ENCODE assay signal across 12 mouse cellular contexts in the genomic region with DNA sequence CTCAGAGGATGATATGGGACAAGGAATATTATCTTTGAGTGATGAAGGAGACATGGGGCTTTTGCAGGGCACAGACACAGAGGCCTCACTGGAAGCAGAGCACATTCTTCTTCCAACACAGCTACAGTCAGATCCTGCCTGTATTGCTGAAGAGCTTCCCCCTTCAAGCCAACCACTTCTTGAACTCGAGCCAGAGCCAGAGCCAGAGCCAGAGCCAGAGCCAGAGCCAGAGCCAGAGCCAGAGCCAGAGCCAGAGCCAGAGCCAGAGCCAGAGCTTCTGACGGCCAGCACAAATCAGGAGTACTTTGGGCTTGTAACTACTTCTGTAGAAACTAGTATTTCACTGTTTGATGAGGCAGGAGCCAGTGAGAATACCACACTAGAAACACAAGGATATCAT.
A peak's percentile ranks its signal among the peaks of the same experiment; 100 is the strongest.
DNase-seq lines count a peak whose midpoint lies in the region; ATAC-seq and TF ChIP-seq lines count a peak whose summit lies in the region.
"Had no signal": no experiment of that assay in that cellular context is flagged by ENCODE, and none has a peak within 500 bp of the region (broad histone marks: within the 10 kb centered on the region; RNA-seq: fewer than 3 reads in every experiment).

No protein-coding gene starts in this region.

- 66% methylated on average over 2 of the region's 2 CpGs for WGBS in lung, postnatal 0 days
- WGBS in hindbrain, embryonic 13.5 days = 79% methylated on average over 2 of the region's 2 CpGs

- H3K4me1 ChIP-seq in lung, postnatal 0 days (ENCODE audit: insufficient read depth, low read depth, low read length) = no peaks in the 10 kb centered on the region
- H3K4me1 ChIP-seq in hindbrain, embryonic 13.5 days (replicated peaks) = no peaks in the 10 kb centered on the region
- H3K4me1 ChIP-seq: embryonic facial prominence, embryonic 12.5 days; liver, embryonic 12.5 days; neural tube, embryonic 13.5 days had no signal

- no peak for ATAC-seq in cerebellum, adult (ENCODE audit: insufficient number of reproducible peaks, low FRiP score, low TSS enrichment)
- ATAC-seq in lung, postnatal 0 days = no peak
- ATAC-seq in hindbrain, embryonic 13.5 days (ENCODE audit: low FRiP score) = no peak
- ATAC-seq: hindbrain, embryonic 16.5 days; liver, embryonic 12.5 days had no signal

- TF ChIP-seq CTCF in lung, postnatal 0 days (IDR thresholded peaks at IDR 0.05) = no peak

- no peak overlapping the region for H3K4me3 ChIP-seq in lung, postnatal 0 days (ENCODE audit: low read depth, low read length)
- no peak overlapping the region for H3K4me3 ChIP-seq in hindbrain, embryonic 13.5 days
- H3K4me3 ChIP-seq: embryonic facial prominence, embryonic 12.5 days; liver, embryonic 12.5 days; neural tube, embryonic 13.5 days had no signal

- no peaks in the 10 kb centered on the region for H3K9me3 ChIP-seq in lung, postnatal 0 days (ENCODE audit: low read length)
- H3K9me3 ChIP-seq in hindbrain, embryonic 13.5 days = no peaks in the 10 kb centered on the region
- H3K9me3 ChIP-seq: embryonic facial prominence, embryonic 12.5 days; liver, embryonic 12.5 days; neural tube, embryonic 13.5 days had no signal

- H3K27me3 ChIP-seq in lung, postnatal 0 days (replicated peaks; ENCODE audit: insufficient read depth, low read length) = no peaks in the 10 kb centered on the region
- H3K27me3 ChIP-seq in hindbrain, embryonic 13.5 days = no peaks in the 10 kb centered on the region
- H3K27me3 ChIP-seq: embryonic facial prominence, embryonic 12.5 days; liver, embryonic 12.5 days; neural tube, embryonic 13.5 days had no signal

- no peak overlapping the region for H3K4me2 ChIP-seq in lung, postnatal 0 days (replicated peaks; ENCODE audit: low read depth, low read length)
- no peak overlapping the region for H3K4me2 ChIP-seq in hindbrain, embryonic 13.5 days
- H3K4me2 ChIP-seq: embryonic facial prominence, embryonic 12.5 days; liver, embryonic 12.5 days; neural tube, embryonic 13.5 days had no signal

- H3K36me3 ChIP-seq in lung, postnatal 0 days (ENCODE audit: insufficient read depth, low read length) = no peaks in the 10 kb centered on the region
- H3K36me3 ChIP-seq in hindbrain, embryonic 13.5 days = 0 out of 2 replicates have a peak, but pooled peaks cover 3% of the 10 kb centered on the region
- H3K36me3 ChIP-seq: embryonic facial prominence, embryonic 12.5 days; liver, embryonic 12.5 days had no signal

- no peak overlapping the region for H3K27ac ChIP-seq in lung, postnatal 0 days (ENCODE audit: low read length)
- no peak overlapping the region for H3K27ac ChIP-seq in hindbrain, embryonic 13.5 days
- H3K27ac ChIP-seq: embryonic facial prominence, embryonic 12.5 days; liver, embryonic 12.5 days; neural tube, embryonic 13.5 days had no signal

- no peak for TF ChIP-seq EP300 in lung, postnatal 0 days (IDR thresholded peaks at IDR 0.05)

- no peak overlapping the region for H3K9ac ChIP-seq in lung, postnatal 0 days (replicated peaks; ENCODE audit: low read depth)
- no peak overlapping the region for H3K9ac ChIP-seq in hindbrain, embryonic 13.5 days
- H3K9ac ChIP-seq: embryonic facial prominence, embryonic 12.5 days; liver, embryonic 12.5 days; neural tube, embryonic 13.5 days had no signal

- peak; percentile 1 for DNase-seq in cerebellum, adult 11 months
- DNase-seq in lung, adult 18-20 months = peak; percentile 2 to 5
- DNase-seq in lung, postnatal 0 days (ENCODE audit: low spot score) = no peak
- peak; percentile 6 to 38 for DNase-seq in gastrocnemius, adult 8-10 months (ENCODE audit: low spot score in 2 of 2)
- peak; percentile 41 for DNase-seq in lung, postnatal 10 days
- no peak for DNase-seq in spleen, adult 18-20 months

Comparison
In these comparisons a context has a peak if more than half of its experiments do, and no peak if none do; other contexts are left out.
1. DNase-seq: peak in cerebellum, adult 11 months (single experiment), lung, adult 18-20 months (2 of 2), gastrocnemius, adult 8-10 months (2 of 2) and lung, postnatal 10 days (single experiment); none in lung, postnatal 0 days (single experiment) and spleen, adult 18-20 months (0 of 2).